Mouse (Mus musculus): ENCODE results near the gene H2-M10.4.
"Not testable (repeated sequence)": the region's sequence is repeated elsewhere in the genome, so short reads cannot be mapped to it uniquely, and the experiment has no call there.

Gene H2-M10.4

DNA sequence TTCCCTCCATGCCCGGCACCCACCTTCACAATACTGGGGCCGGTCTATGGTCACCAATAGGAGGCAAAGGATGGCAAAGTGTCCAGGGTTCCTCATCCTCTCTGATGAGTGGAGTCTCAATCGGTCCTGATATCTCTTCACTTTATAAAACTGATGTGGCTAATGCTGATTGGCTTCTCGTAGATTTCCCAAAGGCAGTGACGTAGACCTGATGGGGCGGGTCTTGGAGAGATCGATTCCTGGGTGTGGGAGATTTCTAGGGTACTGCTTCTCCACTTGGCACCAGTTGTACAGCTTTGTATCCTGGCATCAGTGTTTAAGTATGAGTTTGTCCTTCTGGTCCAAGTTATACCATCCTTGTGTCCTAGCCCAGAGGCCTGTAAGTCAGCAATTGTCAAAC, at the start of gene H2-M10.4:
Gene H2-M10.4 (minus strand): TSS at position 101 of the 400 bp plus-strand sequence.
- no peak for DNase-seq (ENCODE audit: inconsistent ontology term)

DNA sequence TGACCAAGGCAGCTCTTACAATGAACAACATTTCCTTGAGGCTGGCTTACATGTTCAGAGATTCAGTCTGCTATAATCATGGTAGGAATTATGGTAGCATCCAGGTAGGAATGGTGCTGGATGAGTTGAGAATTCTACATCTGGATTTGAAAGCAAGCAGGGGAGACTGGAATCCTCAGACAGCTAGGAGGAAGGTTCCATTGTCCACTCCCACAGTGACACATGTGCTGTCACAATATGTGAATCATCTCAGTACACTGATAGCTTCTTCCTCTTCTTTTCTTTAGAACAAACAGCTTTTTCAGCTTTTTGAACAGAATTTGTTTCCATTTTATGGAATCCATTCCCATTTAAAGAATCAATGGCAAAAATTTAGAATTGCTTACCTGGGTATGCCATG, 41.8 kb upstream of the H2-M10.4 start:
- no peak for DNase-seq (ENCODE audit: inconsistent ontology term)

DNA sequence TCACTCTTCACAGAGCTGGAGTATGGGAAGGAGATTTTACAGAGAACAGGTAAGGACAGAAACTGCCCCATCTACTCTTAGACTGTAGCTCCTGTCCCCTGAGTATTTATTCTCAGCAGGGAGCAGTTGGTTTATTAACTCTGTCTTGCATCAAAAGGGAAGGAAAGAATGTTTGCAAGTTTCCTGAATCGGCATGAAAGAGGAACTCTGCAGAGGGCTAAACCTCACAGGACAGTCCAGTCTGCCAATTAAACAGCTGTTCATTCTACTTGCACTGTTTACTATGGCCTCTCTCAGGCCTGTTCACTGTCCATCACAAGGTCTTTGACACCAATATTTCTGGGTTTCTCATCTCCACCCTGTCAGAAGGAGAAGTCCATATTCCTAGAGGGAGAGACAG, 38.3 kb upstream of the H2-M10.4 start:
- DNase-seq (ENCODE audit: inconsistent ontology term): no peak

DNA sequence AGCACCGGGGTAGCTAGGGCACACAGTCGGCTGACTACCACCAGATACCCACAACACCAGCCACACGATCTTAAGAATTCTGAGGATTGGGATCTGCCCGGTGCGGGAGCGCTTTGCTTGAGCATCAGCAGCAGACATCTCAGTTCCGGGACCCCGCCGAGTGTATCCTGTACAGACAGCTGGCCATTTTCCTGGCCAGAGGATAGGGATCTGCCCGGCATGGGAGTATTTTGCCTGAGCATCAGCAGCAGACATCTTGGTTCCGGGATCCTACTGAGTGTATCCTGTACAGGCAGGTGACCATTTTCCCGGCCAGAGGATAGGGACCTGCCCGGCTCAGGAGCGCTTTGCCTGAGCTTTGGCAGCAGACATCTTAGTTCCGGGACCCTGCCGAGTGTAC, 26.0 kb upstream of the H2-M10.4 start:
- DNase-seq (ENCODE audit: inconsistent ontology term): not testable (repeated sequence)

DNA sequence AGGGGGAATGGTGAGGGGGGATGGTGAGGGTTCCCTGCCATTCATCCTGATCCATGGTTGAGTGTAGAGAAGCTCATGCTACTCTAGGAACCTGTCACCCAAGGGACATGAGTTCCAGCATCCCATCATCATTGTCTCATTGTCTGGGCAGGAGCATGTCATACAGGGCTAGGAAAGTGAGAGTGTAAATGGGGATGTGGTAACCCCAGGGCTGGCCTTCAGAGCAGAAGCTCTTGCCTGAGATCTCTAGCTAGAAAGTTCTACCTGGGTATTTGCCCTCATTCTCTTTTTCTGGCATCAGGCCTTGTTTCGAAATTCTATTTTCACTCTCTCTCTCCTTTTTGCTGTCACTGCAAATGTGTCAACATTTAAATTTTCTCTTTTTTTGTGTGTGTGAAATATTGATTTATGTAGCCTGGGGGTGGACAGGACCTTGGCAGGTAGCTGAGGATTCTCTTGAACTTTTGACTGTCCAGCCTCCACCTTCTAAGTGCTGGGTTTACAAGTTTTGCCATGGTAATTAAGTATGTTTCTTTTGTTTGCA, 24.6 kb upstream of the H2-M10.4 start:
- no peak for DNase-seq (ENCODE audit: inconsistent ontology term)

DNA sequence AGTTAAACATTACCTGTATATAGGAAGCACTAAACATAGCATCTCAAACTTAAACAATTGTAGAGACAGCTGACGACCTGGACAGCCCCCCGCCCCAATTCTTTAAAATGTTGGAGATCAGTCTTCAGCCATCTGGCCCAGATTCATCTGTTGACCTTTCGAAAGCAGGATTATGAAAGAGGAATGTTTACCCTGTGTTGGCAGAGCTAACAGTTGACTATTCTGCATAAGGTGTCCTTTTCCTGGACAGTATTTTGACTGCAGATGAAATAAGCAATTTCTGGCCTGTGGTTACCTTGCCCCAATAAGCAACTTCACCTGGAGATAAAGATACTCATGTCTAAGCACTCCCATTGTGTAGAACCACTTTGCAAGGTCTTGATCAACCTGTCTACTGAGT, 21.7 kb upstream of the H2-M10.4 start:
- DNase-seq (ENCODE audit: inconsistent ontology term): no peak

DNA sequence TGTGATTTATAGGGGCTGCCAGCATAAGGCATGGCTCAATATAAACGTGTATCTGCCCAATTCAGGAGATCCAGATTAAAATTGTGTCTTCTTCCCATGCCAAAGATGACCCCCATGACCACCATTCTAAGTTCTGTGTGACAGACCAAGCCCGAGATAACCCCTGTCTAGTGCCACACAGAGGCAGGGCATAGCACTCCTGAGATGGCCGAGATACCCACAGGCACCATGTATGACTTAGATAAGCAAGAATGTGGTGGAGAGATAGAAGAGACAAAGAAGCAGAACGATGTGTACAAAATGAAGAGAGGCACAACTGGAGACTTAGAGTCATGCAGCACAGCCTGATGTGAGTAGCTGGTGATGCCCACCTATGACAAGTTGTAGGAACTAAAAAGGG, 5.9 kb downstream of the H2-M10.4 start:
- no peak for DNase-seq (ENCODE audit: inconsistent ontology term)

DNA sequence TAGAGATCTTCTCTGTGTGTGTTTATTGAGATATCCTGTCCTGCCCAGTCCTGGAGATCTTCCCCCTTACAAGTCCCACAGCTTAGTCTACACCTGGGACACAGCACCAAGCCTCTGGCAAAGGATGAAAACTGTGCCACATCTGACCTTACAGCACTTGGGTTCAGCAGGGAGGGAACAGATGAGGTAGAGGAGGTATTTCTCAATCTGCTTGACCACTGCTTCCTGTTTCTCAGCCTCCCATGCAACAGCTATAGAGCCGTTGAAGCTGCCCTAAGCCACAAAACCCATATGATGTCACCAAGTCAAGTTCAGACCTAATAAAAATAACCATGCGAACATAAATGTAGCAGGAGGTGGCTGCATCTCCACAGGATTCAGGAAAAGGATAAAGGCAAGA, 30.7 kb downstream of the H2-M10.4 start:
- DNase-seq (ENCODE audit: inconsistent ontology term): no peak

DNA sequence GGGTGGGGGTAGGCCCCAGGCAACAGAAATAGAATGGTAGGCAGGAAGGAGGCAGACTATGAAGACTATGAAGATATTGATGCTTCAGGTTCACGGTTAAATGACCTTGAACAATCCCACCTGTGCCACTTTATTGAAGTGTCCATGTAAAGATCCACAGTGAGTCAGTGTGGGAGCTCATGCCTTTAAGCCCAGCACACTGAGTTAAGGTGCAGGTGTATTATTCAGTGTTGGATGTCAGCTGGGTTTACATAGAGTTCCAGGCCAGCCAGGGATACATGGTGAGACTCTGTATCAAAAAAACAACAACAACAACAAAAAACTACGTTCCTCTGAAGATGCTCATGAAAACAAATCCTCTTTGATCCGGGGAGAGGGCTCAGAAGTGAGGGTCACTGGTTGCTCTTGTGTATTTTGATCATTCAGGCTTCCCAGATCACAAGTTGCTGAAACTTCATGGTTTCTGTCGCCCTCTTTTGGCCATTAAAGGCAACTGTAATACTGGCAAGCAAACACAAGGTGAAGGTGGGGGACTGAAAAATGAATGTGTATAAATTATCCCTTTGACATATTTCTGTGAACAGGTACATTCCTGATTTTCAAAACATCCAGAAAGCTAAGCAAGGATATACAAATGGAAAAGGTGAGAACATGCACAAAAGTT, 43.9 kb downstream of the H2-M10.4 start:
- DNase-seq (ENCODE audit: inconsistent ontology term): peak; percentile 44

DNA sequence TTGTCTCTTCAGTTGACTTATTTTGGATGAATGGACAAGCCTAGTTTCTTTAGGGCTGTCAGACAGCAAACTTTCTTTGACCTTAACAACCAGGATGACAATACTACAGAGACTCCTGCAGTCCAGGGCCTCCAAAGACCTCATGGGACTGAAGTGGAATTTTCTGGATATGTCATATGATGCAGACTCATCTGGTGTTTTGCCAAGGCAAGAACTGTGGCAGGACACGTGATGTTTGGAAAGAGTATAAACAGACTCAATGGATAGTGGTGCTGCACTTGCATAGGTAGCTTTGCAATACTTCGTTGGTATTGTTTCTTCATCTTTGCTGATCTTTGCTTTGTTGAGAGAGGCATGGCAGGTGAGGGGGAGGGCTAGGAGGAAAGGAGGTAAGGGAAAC, 44.7 kb downstream of the H2-M10.4 start:
- DNase-seq (ENCODE audit: inconsistent ontology term): no peak

DNA sequence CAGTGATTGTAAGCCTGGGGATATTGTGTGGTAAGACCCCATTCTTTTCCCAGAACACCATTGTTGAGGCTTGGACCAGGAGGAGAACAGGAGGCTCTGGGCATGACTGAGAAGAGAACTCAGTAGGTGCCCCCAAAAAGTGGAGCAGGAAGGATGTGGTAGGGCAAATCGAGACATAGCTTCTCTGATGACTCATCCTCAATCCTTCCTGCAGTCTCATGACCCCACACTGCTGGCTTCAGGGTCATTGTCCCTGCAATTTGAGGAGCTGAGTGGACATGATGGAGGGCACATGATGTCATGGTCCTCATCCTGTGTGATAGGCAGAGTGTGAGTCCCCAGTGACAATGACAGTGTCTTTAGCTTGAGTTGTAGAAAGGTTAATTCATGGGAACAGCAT, 46.7 kb downstream of the H2-M10.4 start:
- no peak for DNase-seq (ENCODE audit: inconsistent ontology term)

DNA sequence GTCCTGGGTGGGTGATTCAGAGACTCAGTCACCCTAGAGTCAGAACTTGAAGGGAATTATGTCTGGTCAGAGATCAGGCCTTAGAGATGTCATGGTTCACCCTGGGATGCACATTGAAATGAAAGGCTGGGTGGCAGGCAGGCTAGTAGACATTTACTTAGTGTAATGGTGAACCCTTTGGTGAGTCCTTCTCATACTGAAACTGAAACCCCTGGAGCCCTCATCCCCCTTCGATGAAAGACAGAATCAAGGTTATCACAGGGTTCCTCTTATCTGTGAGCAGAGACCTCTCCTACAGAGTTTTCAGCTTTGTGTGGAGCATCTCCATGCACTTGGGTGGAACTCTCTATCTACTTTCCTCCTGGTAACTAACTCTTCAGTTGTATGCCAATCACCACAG, 47.8 kb downstream of the H2-M10.4 start:
- DNase-seq (ENCODE audit: inconsistent ontology term): no peak
